Mouse (Mus musculus) liver, embryonic 13.5 days (tissue): ENCODE results near the gene Apoc2. TPM values are rescaled to one million over a fixed set of nuclear protein-coding genes. Genes with fewer than 3 reads are reported as not detected.
"Not testable (repeated sequence)": the region's sequence is repeated elsewhere in the genome, so short reads cannot be mapped to it uniquely, and the experiment has no call there.

Experiments
- ATAC-seq: fragments of 200-750 bp; cut with Nextera tagmentation; 2 replicates; pipeline ENCODE4 v1.8.0; 2017; ENCODE audit warnings: low read depth, mild to moderate bottlenecking, moderate number of reproducible peaks, moderate library complexity
- DNase-seq: peaks from one replicate; pipeline ENCODE4 v3.0.0; 2022
- H3K27ac ChIP-seq: fragments of 300-500 bp; sonication (generic); 2 replicates; pipeline ENCODE4 v1.5.1; 2015; ENCODE audit warnings: moderate library complexity, mild to moderate bottlenecking, inconsistent platforms
- H3K27me3 ChIP-seq: fragments of 300-500 bp; sonication (generic); 2 replicates; pipeline ENCODE4 v1.6.1; 2015; ENCODE audit warnings: mild to moderate bottlenecking, inconsistent platforms
- H3K36me3 ChIP-seq: fragments of 300-500 bp; sonication (generic); 2 replicates; pipeline ENCODE4 v1.6.1; 2015; ENCODE audit warnings: mild to moderate bottlenecking, inconsistent platforms
- H3K4me1 ChIP-seq: fragments of 300-500 bp; sonication (generic); replicated peaks from 2 replicates; pipeline ENCODE4 v1.6.1; 2015; ENCODE audit warnings: inconsistent platforms
- H3K4me2 ChIP-seq: fragments of 300-500 bp; sonication (generic); 2 replicates; pipeline ENCODE4 v1.6.1; 2015; ENCODE audit warnings: inconsistent platforms, mild to moderate bottlenecking, moderate library complexity
- H3K4me3 ChIP-seq: fragments of 300-500 bp; sonication (generic); replicated peaks from 2 replicates; pipeline ENCODE4 v1.5.1; 2015; ENCODE audit warnings: mild to moderate bottlenecking, inconsistent platforms
- H3K9ac ChIP-seq: fragments of 300-500 bp; sonication (generic); 2 replicates; pipeline ENCODE4 v1.6.1; 2015; ENCODE audit warnings: mild to moderate bottlenecking, inconsistent platforms
- H3K9me3 ChIP-seq: fragments of 300-500 bp; sonication (generic); replicated peaks from 2 replicates; pipeline ENCODE4 v1.6.1; 2016; ENCODE audit warnings: inconsistent platforms
- WGBS: fragments of 180-500 bp; shearing (Covaris S2); methylation state at CpG from one replicate; pipeline ENCODE4 v1.1.7; 2015; ENCODE audit not compliant: insufficient replicate concordance; 5-methylcytosine and 5-hydroxymethylcytosine counted together
- polyA plus RNA-seq: library from polyadenylated mRNA; unstranded; fragments of >200 nt; fragmentation: Nextera tagmentation; extraction: Ambion mirVana; gene quantifications from 2 replicates; pipeline ENCODE4 v1.2.1, GENCODE M21; 2015

Gene Apoc2
- polyA plus RNA-seq, 1 experiment from 2014 or later: 648 TPM

- Histone ChIP-seq H3K27me3 (no peaks in the 10 kb centered on the region), H3K9ac (no peak overlapping the region), H3K36me3 (peaks cover 2% of the 10 kb centered on the region; the same call in 1 of the 2 replicates), H3K27ac (peak overlapping the region; percentile 74; the same call in 1 of the 2 replicates), H3K4me1 (peaks cover 64% of the 10 kb centered on the region), H3K4me2 (no peak overlapping the region; the same call in 1 of the 2 replicates), H3K4me3 (no peak overlapping the region), H3K9me3 (no peaks in the 10 kb centered on the region)
- WGBS: 67% methylated on average over 4 of the region's 4 CpGs
- ATAC-seq (no peak), DNase-seq (no peak)
Measured at GRCm38 (mm10) chr7:19690845-19691244, 13.1 kb upstream of the Apoc2 start.

DNA sequence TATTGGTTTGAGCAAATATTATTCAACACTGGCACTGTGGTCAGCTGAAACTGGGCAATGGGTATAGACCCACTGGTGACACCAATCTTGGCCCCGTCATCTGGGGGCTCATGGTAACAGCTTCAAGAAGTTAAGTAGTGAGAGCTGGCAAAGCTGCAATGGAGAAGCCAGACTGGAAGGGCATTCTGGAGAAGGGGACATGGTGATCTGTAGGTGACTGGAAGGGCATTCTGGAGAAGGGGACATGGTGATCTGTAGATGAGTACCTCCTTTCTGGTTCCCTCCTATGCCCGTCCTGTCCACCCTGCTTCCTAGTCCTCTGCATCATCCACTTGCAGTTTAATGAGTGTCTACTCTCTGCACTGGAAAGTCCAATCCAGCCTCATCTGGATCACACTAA lies 10.9 kb upstream of the Apoc2 start:
- Histone ChIP-seq H3K4me1 (peaks cover 55% of the 10 kb centered on the region), H3K27me3 (no peaks in the 10 kb centered on the region), H3K9me3 (no peaks in the 10 kb centered on the region), H3K4me3 (no peak overlapping the region), H3K9ac (no peak overlapping the region), H3K27ac (peak overlapping the region; percentile 13; the same call in 1 of the 2 replicates), H3K36me3 (no peaks in the 10 kb centered on the region), H3K4me2 (no peak overlapping the region)
- DNase-seq (no peak), ATAC-seq (no peak)
- 77% methylated on average over 2 of the region's 2 CpGs for WGBS

GRCm38 (mm10) chr7:19688101-19688500 lies 10.4 kb upstream of the Apoc2 start:
- H3K4me1 ChIP-seq: peaks cover 53% of the 10 kb centered on the region
- no peak overlapping the region for H3K9ac ChIP-seq
- no peak overlapping the region for H3K4me2 ChIP-seq
- ATAC-seq (no peak), DNase-seq (no peak)
- no peaks in the 10 kb centered on the region for H3K36me3 ChIP-seq
- no peaks in the 10 kb centered on the region for H3K9me3 ChIP-seq
- no peaks in the 10 kb centered on the region for H3K27me3 ChIP-seq
- no peak overlapping the region for H3K4me3 ChIP-seq
- peak overlapping the region; percentile 75; the same call in 1 of the 2 replicates for H3K27ac ChIP-seq
- 88% methylated on average over 10 of the region's 10 CpGs for WGBS

DNA sequence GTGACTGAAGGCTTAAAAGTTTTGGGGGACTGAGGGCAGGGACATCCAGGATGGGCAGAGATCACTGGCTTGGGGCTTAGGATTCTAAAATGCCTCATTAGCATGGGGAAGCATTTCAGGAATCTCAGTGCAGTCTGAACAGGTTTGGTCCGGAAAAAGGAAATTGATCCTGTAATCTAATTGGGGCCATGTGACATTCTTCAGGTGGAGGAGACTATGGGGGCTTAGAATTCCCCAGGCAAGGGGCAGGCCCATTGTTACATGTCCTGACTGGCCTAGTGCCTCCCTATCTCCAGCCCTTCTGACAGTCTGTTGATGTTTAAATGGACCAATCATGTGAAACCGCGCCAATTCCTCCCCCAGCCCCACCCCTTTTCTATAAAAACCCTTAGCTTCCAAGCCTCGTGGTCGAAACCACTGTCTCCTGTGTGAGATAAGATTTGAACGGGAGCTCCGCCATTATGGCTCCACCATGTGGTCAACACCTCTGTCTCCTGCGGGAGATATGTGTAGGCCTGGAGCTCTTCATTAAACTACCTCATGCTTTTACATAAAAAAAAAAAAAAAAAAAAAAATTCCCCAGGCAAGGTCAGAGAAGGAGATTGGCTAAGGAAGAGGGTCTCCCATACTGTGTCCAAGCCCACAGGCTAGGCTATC lies 9.3 kb upstream of the Apoc2 start:
- ATAC-seq: peak; percentile 52
- DNase-seq, H3K4me2 ChIP-seq, H3K27me3 ChIP-seq, H3K36me3 ChIP-seq, H3K9me3 ChIP-seq, H3K9ac ChIP-seq, H3K4me3 ChIP-seq: not testable (repeated sequence)
- H3K27ac ChIP-seq: peak overlapping the region; percentile 75
- peaks cover 50% of the 10 kb centered on the region for H3K4me1 ChIP-seq
- 23% methylated on average over 8 of the region's 8 CpGs for WGBS

GRCm38 (mm10) chr7:19686521-19686920 lies 8.8 kb upstream of the Apoc2 start:
- Histone ChIP-seq H3K27me3 (no peaks in the 10 kb centered on the region), H3K27ac (peak overlapping the region; percentile 75), H3K9ac (no peak overlapping the region), H3K9me3 (no peaks in the 10 kb centered on the region), H3K4me1 (peaks cover 50% of the 10 kb centered on the region), H3K4me3 (no peak overlapping the region), H3K36me3 (no peaks in the 10 kb centered on the region), H3K4me2 (no peak overlapping the region)
- DNase-seq: no peak
- ATAC-seq: peak; percentile 49
- WGBS: 72% methylated on average over 6 of the region's 6 CpGs

DNA sequence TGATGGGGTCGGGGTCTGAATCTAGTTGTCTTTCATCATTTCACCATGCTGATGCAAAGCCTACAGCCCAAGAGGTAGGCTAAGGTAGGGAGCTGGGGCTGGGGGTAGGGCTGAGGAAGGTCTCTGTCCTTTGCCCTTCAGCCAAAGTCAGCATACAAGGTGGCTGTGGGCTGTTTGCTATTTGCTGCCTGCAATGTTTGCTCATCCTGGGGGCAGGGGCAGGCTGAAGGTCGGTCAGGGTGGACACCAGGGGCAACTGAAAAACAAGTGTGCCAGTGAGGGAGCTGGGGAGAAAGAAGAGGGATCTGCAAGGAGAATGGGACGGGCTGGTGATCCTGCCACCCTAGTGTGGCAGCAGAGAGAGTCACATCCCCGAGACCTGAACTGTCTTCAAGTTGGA lies 7.6 kb upstream of the Apoc2 start:
- Histone ChIP-seq H3K4me1 (peaks cover 53% of the 10 kb centered on the region), H3K27me3 (no peaks in the 10 kb centered on the region), H3K9me3 (no peaks in the 10 kb centered on the region), H3K27ac (peak overlapping the region; percentile 75), H3K4me3 (no peak overlapping the region), H3K4me2 (peak overlapping the region; percentile 19; the same call in 1 of the 2 replicates), H3K9ac (peak overlapping the region; percentile 26; the same call in 1 of the 2 replicates), H3K36me3 (no peaks in the 10 kb centered on the region)
- ATAC-seq: peak; percentile 60
- DNase-seq: no peak
- WGBS: 57% methylated on average over 4 of the region's 4 CpGs

DNA sequence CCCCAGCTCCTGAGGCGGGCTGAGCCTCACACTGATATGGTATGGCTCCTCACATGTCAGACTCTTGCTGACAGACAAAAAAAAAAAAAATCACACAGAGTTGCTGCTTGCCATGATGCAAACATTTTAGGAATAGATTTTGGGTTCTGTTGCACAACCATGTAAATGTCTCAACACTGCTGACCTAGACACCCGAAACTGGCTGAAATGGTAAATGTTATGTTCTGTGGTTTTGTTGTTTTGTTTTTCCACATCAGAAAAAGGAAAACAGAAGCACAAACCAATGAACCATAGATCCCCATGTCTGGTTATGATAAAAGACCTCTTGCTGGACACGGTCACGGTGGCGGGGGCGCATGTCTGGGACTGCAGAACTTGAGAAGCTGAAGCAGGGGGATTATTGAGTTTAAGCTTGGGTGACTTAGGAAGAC lies 6.0 kb upstream of the Apoc2 start:
- no peak for DNase-seq
- H3K4me2 ChIP-seq: no peak overlapping the region
- 0 out of 2 replicates have a peak overlapping the region, but pooled peaks have one; percentile 1 for H3K27ac ChIP-seq
- H3K27me3 ChIP-seq: no peaks in the 10 kb centered on the region
- H3K4me3 ChIP-seq: no peak overlapping the region
- H3K36me3 ChIP-seq: no peaks in the 10 kb centered on the region
- no peaks in the 10 kb centered on the region for H3K9me3 ChIP-seq
- WGBS: 60% methylated on average over 6 of the region's 6 CpGs
- H3K4me1 ChIP-seq: peaks cover 53% of the 10 kb centered on the region
- ATAC-seq: no peak
- H3K9ac ChIP-seq: no peak overlapping the region

DNA sequence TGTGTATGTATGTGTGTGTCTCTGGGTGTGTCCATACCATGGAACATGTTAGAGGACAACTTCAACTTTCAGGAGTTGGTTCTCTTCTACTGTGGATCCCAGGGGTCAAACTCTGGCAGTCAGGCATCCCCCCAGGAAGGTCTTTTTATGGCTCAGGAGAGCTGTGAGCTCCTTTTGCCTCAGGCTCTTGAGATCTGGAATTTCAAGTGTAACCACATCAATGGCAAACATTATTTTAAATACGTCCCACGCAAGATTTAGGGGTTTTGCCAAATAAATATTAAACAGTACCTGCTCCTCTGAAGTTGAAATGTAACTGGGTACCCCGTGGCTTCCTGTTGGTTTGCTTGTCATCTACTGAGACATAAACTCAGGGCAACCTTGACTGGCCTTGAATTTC lies 5.2 kb upstream of the Apoc2 start:
- no peak for ATAC-seq
- Histone ChIP-seq H3K27me3 (no peaks in the 10 kb centered on the region), H3K36me3 (no peaks in the 10 kb centered on the region), H3K9ac (no peak overlapping the region), H3K4me1 (peaks cover 59% of the 10 kb centered on the region), H3K4me2 (no peak overlapping the region), H3K4me3 (no peak overlapping the region), H3K9me3 (no peaks in the 10 kb centered on the region), H3K27ac (peak overlapping the region; percentile 29; the same call in 1 of the 2 replicates)
- no peak for DNase-seq
- 64% methylated on average over 3 of the region's 3 CpGs for WGBS

DNA sequence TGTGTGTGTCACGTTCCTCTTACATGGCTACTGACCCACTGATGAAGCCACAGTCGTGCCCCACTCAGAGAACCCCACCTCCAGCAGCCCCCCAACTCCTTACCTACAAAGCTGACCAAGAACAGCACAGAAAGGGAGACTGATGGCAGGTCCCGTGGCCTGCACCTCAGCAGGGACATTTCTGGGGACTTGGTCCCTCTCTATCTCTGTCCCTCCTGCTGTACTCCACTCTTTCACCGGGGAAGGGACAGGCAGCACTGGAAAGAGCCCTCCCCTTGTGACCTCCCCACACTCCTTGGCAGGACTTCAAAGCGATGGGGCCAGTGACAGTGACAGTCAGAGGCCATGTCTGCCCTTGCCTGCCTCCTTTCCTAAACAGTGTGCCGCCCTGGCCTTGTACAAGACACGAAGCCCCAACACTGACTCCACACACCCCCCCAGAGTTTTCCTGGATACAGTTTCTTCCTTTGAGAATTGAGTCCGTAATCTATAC lies 3.5 kb upstream of the Apoc2 start, which contains the start of the genes Gm44805 and Apoc4:
Gene Gm44805, minus strand, starts transcription at position 222 of the 493 bp plus-strand sequence.
Gene Apoc4, minus strand, starts transcription at position 278 of the 493 bp plus-strand sequence.
- peak within 1 kb of the TSS; percentile 34 for H3K4me2 ChIP-seq
- H3K9me3 ChIP-seq: no peaks in the 10 kb centered on the region
- ATAC-seq: peak; percentile 25; the same call in 1 of the 2 replicates
- H3K27me3 ChIP-seq: no peaks in the 10 kb centered on the region
- DNase-seq: no peak
- H3K36me3 ChIP-seq: no peaks in the 10 kb centered on the region
- 51% methylated on average over 8 of the region's 8 CpGs for whole genome bisulfite sequencing
- peak within 1 kb of the TSS; percentile 33; the same call in 1 of the 2 replicates for H3K9ac ChIP-seq
- peak within 1 kb of the TSS; percentile 66 for H3K27ac ChIP-seq
- H3K4me3 ChIP-seq: no peak within 1 kb of the TSS
- H3K4me1 ChIP-seq: peaks cover 57% of the 10 kb centered on the region

DNA sequence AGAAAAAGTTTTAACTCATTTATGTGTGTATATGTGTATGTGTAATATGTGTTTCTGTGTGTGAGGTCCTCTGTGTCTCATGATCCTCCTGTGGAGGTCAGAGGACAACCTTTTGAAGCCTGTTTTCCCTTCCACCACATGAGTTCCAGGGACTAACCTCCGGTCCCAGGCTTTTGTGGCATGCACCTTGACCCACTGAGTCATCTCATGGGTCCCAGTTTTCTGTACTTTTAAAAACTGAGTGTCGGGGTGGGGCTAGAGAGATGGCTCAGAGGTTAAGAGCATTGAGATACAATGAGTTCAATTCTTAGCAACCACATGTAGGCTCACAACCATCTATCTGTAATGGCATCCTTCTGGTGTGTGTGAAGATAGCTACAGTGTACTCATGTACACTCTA lies 3.0 kb upstream of the Apoc2 start:
- ATAC-seq: no peak
- peak overlapping the region; percentile 66 for H3K27ac ChIP-seq

GRCm38 (mm10) chr7:19678901-19679300 lies 1.2 kb upstream of the Apoc2 start:
- ATAC-seq: no peak
- no peak overlapping the region for H3K4me3 ChIP-seq
- no peaks in the 10 kb centered on the region for H3K27me3 ChIP-seq
- H3K9ac ChIP-seq: no peak overlapping the region
- H3K9me3 ChIP-seq: no peaks in the 10 kb centered on the region
- no peaks in the 10 kb centered on the region for H3K36me3 ChIP-seq
- H3K4me1 ChIP-seq: peaks cover 44% of the 10 kb centered on the region
- no peak overlapping the region for H3K4me2 ChIP-seq
- DNase-seq: no peak
- H3K27ac ChIP-seq: no peak overlapping the region
- 79% methylated on average over 3 of the region's 3 CpGs for WGBS

More for the DNA sequence above, 3.0 kb upstream of the Apoc2 start:
- H3K36me3 ChIP-seq: no peaks in the 10 kb centered on the region
- no peak overlapping the region for H3K4me3 ChIP-seq
- whole genome bisulfite sequencing: 69% methylated on average over 2 of the region's 2 CpGs
- no peaks in the 10 kb centered on the region for H3K9me3 ChIP-seq
- no peaks in the 10 kb centered on the region for H3K27me3 ChIP-seq
- no peak for DNase-seq
- peak overlapping the region; percentile 34; the same call in 1 of the 2 replicates for H3K4me2 ChIP-seq
- H3K9ac ChIP-seq: no peak overlapping the region
- H3K4me1 ChIP-seq: peaks cover 53% of the 10 kb centered on the region
